Mouse (Mus musculus) c-Kit-positive CD71-positive TER-119-positive erythroid progenitor cells, embryonic 14.5 days (primary cell): ENCODE data around the gene Dcun1d4.

ENCODE experiments used
- DNase-seq: peaks from one replicate; pipeline ENCODE4 v3.0.0-alpha.2; 2013; ENCODE audit warnings: low spot score

Dcun1d4 gene

GRCm38 (mm10) chr5:73598943-73599695, 118.3 kb downstream of the Dcun1d4 start:
- no peak for DNase-seq

GRCm38 (mm10) chr5:73599991-73600390, 119.2 kb downstream of the Dcun1d4 start:
- DNase-seq, result no peak

- no peak for DNase-seq
Observed at GRCm38 (mm10) chr5:73601361-73601763, 120.6 kb downstream of the Dcun1d4 start.

GRCm38 (mm10) chr5:73602865-73603264, 122.1 kb downstream of the Dcun1d4 start:
- no peak for DNase-seq

GRCm38 (mm10) chr5:73604542-73604941, 123.7 kb downstream of the Dcun1d4 start:
- no peak for DNase-seq

- no peak for DNase-seq
Observed at GRCm38 (mm10) chr5:73604964-73605363, 124.2 kb downstream of the Dcun1d4 start.
